Mouse (Mus musculus) ovary, adult 18-20 months (tissue): ENCODE results near the gene Klhl36.
"Not testable (repeated sequence)": the region's sequence is repeated elsewhere in the genome, so short reads cannot be mapped to it uniquely, and the experiment has no call there.

Experiments
- DNase-seq: peaks from one replicate; pipeline ENCODE4 v3.0.0; 2022; ENCODE audit warnings: low spot score, mixed read lengths

Klhl36 gene

DNA sequence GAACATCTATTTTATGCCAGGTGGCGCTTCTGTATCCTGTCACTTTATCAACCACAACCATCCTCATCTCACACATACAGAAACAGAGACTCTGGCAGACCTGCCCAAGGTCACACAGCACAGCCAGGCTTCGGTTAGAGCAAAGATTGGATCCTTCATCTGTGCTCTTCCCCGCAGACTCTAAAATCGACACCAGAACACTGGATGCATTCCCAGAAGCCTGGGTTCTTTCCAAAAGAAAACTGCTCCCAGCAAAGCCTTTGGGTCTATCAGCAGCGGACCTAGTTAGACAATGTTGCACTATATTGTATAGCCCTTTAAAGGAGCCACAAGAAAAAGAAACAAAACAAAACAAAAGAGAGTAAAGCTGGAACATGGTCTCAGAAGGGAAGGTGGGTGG is 26.8 kb upstream of the Klhl36 start:
- DNase-seq: no peak

DNA sequence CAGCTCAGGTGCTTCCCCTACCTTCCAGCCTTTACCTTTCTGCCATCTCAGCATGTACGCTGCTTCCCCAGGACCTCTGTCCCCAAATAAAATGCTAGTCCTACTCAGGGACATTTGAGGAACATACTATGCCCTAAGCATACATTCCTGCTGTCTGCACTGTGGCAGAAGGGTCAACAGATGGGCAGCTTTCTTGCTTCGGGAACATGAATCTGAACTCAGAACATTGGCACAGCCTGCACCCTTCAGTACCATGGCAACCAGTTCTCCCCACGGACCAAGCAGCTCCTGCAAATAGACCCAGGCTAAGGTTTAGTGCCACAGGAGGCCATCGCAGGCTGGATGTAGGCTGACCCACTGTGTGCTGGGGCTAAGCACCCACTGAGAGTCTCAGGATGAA is 25.2 kb upstream of the Klhl36 start:
- DNase-seq: no peak

DNA sequence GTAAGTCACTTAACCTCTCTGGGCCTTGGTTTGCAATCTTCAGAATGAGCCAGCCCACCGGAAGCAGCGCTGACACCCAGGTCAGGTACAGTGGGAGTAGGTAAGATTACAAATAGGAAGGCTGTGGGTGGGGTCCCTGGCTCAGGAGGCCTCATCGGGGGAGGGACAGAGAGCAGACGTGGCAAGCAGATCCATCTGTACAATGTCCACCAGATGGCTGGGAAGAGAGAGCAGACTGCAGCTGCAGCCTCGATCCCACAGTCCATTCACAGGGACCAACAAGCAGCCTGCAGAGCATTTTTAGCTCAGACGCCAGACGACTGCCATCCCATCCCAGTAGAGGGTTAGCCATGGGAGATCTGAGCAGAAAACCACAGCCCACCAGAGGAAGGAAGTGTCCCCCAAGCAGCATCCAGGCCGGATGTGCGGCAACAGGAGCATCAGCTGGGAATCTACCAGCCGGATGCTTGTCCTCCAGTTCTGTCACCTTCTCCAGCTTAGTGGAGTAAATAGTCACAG is 24.5 kb upstream of the Klhl36 start:
- no peak for DNase-seq

DNA sequence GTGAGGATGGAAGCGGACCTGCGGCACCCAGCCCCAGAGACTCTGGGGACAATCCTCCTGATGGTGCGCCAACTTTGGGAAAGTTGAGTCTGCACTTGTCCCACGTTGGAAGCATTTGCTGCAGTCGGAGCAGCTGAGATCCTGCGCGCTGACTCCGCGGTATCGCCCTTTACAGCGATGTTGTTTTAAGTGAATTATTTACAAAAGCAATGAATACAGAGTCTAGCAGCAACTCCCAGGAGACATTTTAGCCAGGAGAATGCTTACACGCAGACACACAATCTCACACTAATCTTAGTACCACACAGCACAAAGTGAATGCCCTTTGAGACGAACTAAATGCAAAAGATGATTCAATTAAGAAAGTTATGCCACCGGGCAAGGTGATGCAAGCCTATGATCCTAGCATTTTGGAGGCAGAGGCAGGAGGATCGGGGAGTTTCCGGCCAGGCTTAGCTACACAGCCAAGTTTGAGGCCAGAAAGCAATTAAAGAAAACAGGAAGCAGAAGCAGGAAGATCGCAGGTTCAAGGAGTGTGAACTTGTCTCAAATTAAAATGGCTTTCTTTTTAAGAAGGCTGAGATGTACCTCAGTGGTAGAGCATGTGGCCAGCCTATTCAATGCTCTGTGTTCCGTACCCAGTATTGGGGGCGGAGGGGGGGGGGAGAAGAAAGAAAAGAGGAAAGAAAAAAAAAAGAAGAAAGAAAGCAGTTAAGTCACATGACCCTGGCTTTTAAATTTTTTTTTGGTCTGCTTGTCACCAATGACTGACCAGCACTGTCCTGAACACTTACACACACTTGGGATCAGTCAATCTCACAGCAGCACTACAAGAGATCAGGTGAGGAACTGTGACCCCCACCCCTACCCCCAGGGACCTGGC is 23.7 kb upstream of the Klhl36 start:
- DNase-seq: no peak

DNA sequence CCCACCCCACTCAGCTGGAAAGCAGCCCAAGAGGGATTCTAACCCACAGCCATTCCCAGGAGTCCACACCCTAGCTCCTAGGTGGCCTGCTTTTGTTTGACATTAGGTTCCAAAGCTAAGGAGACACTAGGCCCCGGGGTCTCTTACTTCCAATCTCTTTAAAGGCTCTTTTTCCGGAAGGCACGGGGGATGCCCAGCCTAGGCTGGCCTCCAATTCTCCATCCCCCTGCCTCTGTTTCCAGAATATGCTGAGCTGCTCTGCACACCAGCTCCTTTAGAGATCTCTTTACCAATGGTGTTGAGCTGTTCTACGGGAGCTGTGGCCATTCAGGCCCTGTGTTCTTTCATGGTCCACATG is 23.1 kb upstream of the Klhl36 start:
- DNase-seq: no peak

DNA sequence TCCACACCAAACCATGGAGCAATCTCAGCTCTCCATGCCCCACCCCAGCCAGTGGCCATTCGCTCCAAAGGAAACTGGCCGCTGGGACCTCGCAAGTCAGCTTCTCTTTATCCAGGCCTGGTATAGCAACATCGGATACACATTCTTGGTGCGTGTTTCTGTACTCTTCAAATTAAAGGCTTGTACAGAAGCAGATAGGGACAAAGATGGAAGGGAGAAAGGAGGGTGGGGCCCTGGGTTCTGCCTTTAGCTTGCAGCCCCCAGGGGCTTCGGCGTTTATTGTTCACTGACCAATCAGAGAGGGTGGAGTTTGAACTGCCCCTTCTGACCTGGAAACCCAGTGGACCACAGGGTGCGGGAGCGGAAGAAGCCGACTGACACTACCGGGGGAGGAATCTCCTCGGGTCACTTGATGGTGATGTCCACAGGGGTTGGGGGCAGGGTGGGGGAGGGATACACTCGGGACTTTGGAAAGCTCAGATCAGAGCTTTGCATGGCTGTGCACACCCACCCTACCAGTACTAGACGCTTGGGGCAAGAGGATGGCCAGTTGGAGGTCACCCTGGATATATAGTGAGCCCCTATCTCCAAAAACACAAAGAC is 22.5 kb upstream of the Klhl36 start:
- no peak for DNase-seq

DNA sequence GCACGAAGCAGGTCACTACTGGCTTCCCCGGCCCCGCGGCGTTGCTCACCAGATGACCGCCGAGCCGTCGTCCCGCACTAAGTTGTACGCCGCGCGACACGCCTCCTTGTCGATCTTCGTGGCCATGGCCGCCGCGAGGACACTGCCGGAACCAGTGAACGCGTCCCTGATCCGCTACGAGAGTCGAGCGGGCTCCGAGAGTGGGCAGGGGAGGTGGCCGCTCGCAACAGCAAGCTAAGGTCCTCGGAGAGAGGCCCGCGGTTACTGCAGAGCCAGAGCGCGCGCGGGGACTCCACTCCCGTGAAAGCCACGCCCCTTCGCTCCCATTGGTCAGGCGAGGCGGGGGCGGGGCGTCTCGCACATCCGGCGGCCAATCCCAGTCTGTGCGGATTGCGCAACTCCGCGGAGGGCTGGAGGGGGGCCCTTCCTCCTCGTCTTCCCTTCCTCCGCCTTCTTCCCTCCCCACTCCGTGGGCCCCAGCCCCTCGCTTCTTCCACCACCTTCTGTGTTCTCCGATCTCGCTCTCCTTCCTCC is 21.7 kb upstream of the Klhl36 start, which contains the start of gene Cotl1:
TSS of gene Cotl1 (minus strand) at position 270 of the 534 bp plus-strand sequence.
- DNase-seq: peak; percentile 94

DNA sequence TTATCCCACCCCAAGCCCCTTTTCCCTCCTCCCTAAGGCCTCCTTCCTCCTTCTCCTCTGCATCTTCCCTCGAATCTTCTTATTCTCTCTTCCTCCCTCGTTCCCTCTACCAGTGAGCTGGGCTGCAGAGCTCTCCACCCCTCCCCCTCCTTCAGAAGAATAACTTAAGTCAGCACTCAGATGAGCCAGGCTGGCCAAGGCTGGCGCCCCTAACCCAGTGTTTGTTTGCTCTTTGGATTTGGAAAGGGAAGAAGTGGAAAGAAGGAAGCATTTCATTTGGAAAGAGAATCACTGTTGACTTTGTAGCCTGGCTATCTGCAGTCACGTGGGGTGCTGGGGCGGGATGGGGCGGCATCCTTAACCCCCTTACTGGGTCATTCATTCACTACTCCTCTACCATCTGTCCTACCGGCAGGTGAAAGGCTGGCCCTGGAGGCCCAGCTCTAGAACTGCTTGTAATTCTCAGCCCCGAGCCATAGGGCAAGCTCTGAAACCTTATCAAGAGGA is 21.1 kb upstream of the Klhl36 start:
- DNase-seq: no peak

DNA sequence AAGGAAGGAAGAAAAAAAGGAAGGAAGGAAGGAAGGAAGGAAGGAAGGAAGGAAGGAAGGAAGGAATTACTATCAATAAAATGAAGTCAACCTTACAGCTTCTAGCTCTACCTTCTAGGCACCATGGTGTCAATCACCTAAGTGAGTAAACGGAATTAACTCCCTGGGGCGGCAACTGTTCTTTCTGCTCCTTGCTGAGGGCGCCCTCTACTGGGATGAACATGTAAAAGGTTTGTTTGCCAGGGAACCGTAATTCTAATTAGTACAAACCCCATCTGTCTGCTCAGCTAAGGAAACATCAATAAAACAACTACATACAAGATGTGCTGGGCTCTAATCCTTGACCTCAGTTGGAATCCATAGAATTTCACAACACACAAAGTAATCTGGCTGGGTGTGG is 18.6 kb upstream of the Klhl36 start:
- no peak for DNase-seq

DNA sequence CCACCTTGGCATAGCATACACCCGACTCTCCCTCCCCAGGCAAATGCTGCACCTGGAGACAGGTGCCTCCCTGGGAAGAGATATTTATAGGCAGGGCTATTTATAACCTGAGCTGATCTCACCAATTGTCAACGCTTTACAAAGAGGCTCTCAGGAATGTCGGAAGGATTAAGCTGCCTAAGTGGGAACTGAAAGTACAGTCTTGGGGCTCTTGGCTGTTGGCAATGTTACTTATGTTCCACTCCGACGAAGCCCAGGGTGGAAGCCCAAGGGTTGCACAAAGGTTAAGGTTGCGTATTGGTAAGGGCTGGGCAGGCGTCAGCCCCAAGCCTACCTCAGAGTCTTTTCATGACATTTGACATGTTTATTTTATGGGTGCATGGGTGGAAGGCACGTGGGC is 17.5 kb upstream of the Klhl36 start:
- no peak for DNase-seq

DNA sequence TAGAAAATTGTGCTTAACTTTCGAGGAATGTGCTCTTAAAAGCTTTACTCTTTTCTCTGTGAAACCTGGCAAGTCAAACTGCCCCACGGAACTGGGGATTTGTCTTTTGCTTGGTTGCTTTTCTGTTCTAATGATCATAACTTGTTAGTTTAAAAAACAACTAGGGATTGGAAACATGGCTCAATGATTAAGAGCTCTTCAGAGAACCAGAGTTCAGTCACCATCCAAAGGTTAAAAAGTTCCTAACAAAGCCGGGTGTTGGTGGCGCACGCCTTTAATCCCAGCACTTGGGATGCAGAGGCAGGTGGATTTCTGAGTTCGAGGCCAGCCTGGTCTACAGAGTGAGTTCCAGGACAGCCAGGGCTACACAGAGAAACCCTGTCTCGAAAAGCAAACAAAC is 16.3 kb upstream of the Klhl36 start:
- not testable (repeated sequence) for DNase-seq

DNA sequence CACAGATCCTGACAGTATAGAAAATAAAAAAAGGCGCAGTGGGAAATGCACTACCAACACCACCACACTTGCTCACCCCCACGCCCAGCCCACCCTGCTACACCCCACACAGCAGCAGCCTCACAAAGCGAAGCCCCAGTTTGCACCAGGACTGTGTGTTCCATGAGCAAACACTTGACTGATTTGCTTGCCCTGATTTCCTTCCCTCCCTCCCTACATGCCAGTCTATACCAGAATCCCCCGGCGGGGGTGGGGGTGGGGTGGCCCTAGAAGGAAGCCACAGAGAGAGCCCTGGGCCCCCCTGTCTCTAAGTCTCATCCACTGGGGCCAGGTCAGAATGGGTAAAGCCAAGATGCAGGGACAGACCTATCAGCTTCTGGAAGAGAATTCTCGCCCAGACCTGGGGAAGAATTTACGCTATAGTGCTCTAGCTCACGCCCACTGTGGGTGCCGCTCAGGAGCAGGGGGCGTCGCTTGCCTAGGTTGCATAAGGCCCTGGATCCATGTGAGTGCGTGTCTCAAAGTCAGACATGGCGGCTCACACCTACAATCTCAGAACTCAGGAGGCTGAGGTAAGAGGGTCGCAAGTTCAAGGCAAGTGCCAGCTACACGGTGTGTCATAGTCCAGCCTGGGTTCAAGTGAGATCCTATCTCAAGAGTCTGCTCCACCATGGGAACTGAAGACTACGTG is 14.7 kb upstream of the Klhl36 start:
- DNase-seq: no peak

DNA sequence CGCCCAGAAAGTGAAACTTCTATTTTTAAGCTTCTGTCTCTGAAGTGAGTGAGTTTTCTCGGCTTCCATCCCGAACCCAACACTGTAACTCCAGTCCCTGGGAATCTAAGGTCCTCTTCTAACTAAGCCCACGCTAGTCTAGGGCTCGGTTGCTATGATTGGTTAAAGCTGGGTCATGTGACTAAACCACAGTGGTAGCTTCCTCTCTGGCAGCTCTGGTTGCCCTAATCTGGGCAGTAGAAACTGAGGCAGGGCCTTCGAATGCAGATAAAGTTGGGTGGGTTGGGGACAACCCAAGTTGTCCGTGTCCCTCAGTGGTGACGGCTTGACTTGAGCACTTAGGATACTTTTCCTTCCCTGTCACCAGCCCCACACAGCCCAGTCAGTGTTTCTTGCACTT is 8.5 kb upstream of the Klhl36 start:
- no peak for DNase-seq

DNA sequence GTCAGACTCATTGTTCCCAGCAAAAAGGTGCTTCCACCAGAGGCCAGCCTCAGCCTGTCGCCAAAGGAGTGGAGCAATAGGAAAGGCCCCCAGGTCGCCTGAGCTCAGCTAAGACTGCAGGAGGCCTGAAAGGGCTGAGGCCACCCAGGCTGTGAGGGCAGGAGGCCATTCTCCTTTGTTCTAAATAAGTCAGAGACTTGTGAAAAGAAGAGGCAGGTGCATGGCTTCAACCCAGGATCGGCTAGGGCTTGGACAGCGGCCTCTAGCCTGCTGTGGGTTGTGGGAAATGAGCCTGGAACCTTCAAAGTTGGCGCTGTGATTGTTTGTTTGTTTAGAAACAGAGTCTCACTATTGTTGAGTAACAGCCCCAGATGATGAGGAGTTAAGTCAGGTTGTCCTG is 8.0 kb upstream of the Klhl36 start:
- DNase-seq: no peak

DNA sequence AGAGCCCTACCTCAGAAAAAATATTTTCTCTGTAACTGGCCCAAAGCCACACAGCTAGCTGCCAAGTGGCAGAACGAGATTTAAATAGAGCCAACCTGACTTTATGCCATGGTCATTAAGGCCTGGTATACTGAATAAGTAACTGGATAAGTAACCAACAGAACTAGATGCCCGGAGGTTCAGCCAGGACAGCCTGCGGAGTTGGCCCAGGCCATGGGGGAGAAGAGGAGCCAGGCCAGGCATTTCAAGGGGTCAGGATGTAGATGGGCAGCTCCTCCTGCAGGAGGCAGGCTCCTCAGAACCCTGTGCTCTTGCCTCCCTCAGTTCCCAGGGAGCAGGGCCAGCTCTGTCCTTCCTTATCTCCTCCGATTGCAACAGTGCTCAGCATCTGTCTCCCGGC is 6.4 kb upstream of the Klhl36 start:
- DNase-seq: peak; percentile 43

DNA sequence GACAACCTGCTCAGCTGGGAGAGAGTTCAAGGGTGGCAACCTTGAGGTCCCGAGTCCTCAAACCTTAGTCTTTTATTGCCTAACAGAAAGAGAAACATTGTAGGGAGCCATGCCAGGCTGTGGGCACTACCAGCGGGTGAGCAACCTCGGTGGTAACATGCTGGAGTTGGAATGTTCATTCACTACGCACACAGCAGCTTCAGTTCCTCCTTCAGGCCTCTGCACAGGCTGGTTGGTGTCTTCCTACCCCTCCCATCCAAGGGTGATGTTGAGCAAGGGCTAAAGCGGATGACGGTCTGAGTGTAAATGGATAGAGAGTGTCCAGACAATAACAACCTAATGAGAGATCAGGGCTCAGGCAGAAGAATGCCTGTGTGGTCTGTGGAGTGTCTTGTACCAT is 4.3 kb upstream of the Klhl36 start:
- no peak for DNase-seq

DNA sequence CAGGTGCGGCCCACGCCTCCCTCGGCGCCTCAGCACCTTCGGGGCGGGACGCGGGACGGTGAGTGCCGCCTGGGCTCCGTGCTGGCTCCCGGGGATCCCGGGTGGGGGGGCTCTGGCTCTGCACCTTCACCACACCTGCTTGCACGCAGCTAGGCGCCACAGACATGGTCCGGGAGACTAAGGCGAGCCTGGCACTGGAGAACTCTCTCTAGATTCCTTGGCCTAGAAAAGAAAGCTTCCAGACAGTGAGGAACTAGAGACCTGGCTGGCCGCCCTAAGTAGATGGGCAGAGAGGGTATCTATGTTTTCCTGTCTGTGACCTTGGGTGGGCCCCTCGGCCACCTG is 296 bp downstream of the Klhl36 start:
- no peak for DNase-seq

DNA sequence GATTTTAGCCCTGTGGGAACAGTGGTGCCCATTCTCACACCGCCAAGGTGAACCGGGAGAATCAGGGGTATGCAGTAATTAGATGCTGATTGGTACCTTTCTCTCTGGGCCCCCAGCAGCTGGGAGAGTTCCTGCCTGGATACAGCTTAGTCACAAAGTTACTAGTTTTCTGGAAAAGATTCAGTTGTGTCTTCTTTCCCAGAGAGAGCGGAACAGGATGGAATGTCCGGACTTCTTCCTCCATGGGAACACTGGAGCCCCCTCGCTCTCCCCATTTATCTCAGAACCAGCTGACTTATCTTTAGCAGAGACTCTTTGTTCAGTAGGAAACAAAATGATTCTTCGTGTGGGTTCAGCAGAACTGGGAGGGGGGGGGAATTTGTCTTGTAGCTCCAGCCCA is 683 bp downstream of the Klhl36 start:
- no peak for DNase-seq

DNA sequence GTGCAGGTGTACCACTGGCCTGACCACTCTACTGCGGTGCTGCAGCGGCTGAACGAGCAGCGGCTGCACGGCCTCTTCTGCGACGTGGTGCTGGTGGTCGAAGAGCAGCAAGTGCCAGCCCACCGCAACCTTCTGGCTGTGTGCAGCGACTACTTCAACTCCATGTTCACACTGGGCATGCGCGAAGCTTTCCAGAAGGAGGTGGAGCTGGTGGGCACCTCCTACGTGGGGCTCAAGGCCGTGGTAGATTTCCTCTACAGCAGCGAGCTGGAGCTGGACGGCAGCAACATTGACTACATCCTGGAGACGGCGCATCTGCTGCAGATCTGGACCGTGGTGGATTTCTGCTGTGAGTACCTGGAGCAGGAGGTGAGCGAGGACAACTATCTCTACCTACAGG is 7.5 kb downstream of the Klhl36 start:
- DNase-seq: no peak

DNA sequence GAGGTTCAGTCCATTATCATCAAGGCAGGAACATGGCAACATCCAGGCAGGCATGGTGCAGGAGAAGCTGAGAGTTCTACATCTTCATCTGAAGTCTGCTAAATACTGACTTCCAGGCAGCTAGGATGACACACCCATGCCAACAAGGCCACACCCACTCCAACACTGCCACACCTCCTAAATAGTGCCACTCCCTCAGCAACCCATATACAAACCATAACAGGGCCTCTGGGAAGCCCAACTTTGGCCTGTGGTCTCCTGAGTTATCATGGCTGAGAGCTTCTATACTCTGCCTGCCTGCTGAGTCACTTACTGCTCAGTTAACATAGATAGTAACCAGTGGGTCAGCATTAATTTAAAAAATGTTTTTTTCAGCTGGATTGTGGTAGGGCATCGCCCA is 11.1 kb downstream of the Klhl36 start:
- DNase-seq: no peak

DNA sequence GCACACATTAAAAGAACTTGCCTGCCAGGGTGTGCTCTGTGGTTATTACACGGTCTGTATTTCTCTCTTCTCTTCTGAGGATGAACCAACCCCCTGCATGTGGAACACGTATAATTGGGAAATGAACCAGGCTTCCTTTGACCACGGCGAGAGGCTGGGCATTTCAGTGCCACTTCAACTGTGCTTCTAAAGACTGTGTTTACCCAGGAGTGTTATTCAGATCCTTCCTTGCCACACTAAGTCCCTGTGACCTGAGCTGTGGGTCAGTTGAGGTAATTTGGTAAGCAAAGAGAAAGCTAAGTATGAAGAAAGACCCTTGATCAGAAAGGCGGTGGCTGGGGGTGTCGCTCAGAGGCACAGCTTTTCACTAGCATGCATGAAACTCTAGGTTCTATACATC is 19.2 kb downstream of the Klhl36 start:
- no peak for DNase-seq

DNA sequence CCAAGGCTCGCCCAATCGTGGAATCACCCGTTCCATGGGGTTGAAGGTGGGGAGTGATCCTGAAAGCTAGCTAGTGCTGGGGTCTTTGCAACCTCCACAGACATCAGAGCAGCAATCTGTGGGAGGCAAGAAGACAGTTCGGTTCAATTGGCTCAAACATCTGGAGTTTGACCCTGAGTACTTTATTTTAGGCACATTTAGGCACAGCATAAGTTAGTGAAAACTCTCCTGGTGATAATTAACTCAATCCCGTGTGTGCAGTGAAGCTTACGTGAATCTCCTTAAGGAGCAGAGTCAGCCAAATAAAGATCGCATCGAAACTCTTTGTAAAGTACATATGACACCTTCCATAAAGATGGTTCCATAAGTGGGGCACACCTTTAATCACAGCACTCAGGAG is 19.9 kb downstream of the Klhl36 start:
- no peak for DNase-seq

DNA sequence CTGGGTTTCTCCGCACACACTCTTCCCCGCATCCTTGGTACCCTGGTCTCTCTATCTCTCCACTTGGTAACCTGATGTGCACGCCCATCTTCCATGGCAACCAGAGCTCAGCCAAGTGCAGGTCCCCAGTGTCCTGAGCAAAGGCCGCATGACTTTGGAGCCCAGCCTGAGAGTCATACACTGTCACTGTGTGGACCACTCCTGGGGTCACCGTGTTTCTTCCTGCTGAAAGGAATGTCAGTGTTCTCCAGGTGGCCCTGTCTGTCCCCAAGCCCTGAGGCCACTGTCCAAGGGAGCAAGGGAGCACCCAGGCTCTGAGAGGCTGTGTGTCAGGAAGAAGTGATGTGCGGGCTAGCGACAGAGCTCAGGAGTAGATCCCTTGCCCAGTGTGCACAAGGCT is 21.2 kb downstream of the Klhl36 start:
- no peak for DNase-seq
